Mouse (Mus musculus) lung, postnatal 0 days (tissue): ENCODE measurements around the gene Ric8b.

Experiments used
- CTCF ChIP-seq: IDR thresholded peaks from 2 replicates; pipeline ENCODE4 v1.5.1; 2016; ENCODE audit warnings: antibody characterized with exemption, mild to moderate bottlenecking
- EP300 ChIP-seq: IDR thresholded peaks from 2 replicates; pipeline ENCODE4 v1.6.1; 2016; ENCODE audit warnings: antibody characterized with exemption, mild to moderate bottlenecking, control low read depth

DNA sequence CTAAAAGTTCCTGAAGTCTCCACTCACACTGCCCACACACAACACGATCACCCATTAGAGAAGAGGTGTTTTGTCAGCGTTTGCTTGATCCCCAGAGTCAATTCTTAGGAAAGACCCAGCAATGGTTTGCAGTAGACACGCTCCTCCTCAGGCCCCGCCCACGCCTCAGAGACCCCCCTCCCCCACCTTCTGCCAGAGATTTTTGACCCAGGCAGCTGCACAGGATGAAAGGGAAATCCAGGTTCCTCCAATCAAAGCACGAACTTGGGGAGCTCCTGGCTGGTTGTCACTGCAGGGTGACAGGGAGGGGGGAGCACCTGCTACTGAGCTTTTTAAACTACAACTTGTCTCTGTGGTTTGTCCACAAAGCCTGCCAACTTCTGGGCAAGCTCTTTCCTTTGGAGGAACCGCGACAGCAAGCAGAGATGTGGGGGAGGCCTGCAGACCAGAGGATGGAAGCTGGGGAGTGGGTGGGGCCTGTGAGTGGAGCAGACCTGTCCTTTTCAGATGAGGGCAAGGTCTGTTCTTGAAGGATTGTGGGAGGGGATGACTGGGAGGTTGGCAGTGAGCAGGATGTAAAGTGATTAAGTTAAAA, 117.8 kb downstream of the Ric8b start:
- TF ChIP-seq EP300 (no peak), CTCF (no peak)
